Mouse (Mus musculus) E14TG2a.4 (cell line): Measurements from ENCODE around the gene Gm42372.

Experiments used
- CTCF ChIP-seq: conservative IDR thresholded peaks from 2 replicates; pipeline ENCODE4 v1.5.1; 2014; ENCODE audit warnings: low read length
- NANOG ChIP-seq: IDR thresholded peaks from 2 replicates; pipeline ENCODE4 v1.6.1; 2014; ENCODE audit warnings: borderline replicate concordance, low read length, mixed read lengths
- POU5F1 ChIP-seq: IDR thresholded peaks from 2 replicates; pipeline ENCODE4 v1.6.1; 2014; ENCODE audit warnings: low read length, borderline replicate concordance

DNA sequence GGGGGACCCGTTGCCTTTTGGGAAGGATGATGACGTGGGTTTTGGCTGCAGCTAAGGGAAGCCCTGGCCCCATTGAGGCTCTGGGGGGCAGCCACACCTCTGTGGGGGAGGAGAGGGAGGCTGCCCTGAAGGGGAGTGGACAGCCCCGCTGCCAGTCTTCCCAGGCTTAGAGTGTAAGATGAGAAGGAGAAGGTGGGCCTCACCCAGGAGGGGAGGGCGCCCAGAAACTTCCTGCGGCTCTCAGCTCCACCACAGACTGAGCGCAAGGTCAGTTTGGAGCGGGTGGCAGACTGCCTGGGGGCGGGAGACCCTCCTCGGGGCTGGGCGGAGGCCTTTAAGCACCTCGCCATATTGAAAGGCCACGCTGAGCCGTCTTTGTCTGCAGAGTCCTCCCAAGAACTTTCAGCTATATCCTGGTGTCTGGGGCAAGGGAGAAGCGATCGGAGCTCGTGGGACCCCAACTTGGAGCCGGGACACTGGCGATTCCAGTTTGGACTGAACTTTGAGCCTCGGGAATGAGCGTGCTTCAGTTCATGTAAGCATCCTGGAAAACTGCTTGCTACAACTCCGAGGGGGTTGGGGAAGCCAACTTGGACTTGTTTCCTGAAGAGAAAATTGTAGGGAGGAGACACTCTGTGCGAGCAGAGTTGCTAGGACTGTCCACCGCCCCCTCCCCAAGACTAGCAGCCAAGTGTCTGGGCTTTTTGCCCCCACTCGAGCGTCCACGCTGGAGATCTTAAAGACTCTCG, 10.9 kb downstream of the Gm42372 start:
- TF ChIP-seq CTCF (no peak), POU5F1 (no peak), NANOG (no peak)
